Mouse (Mus musculus) c-Kit-positive CD71-positive TER-119-negative erythroid progenitor cells, embryonic 14.5 days (primary cell): ENCODE measurements around the gene Smim17.
A peak's percentile ranks its signal among the peaks of the same experiment; 100 is the strongest.
"Not testable (repeated sequence)": the region's sequence is repeated elsewhere in the genome, so short reads cannot be mapped to it uniquely, and the experiment has no call there.

ENCODE experiments used
- DNase-seq: peaks from one replicate; pipeline ENCODE4 v3.0.0-alpha.2; 2013; ENCODE audit warnings: low read depth

Gene Smim17

GRCm38 (mm10) chr7:6415442-6415787 lies 16.9 kb downstream of the Smim17 start:
- no peak for DNase-seq

GRCm38 (mm10) chr7:6419894-6420293 lies 21.4 kb downstream of the Smim17 start:
- no peak for DNase-seq

- no peak for DNase-seq
These were observed 30.9 kb downstream of the Smim17 start for GRCm38 (mm10) chr7:6429381-6429780.

GRCm38 (mm10) chr7:6430342-6430741 lies 31.8 kb downstream of the Smim17 start:
- peak; percentile 14 for DNase-seq

GRCm38 (mm10) chr7:6438388-6438787 lies 39.9 kb downstream of the Smim17 start, which contains the start of gene Olfr1344:
Gene Olfr1344, plus strand, starts transcription at chr7:6438688.
- DNase-seq = no peak

GRCm38 (mm10) chr7:6441173-6441572 lies 42.7 kb downstream of the Smim17 start:
- no peak for DNase-seq

GRCm38 (mm10) chr7:6447771-6448170 lies 49.3 kb downstream of the Smim17 start:
- DNase-seq = no peak

- DNase-seq = no peak
These were observed 57.4 kb downstream of the Smim17 start, which contains the start of gene Olfr1336 for GRCm38 (mm10) chr7:6455868-6456267. Gene Olfr1336, plus strand, starts transcription at chr7:6456168.

GRCm38 (mm10) chr7:6456399-6456798 lies 57.9 kb downstream of the Smim17 start:
- no peak for DNase-seq

GRCm38 (mm10) chr7:6466951-6467350 lies 68.4 kb downstream of the Smim17 start, which contains the start of gene Olfr1346:
Gene Olfr1346, plus strand, starts transcription at chr7:6467101.
- DNase-seq = no peak

- not testable (repeated sequence) for DNase-seq
These were observed 79.1 kb downstream of the Smim17 start for GRCm38 (mm10) chr7:6477633-6478032.
